Mouse (Mus musculus): ENCODE data around the gene Elmod3.

Elmod3 gene

GRCm38 (mm10) chr6:72615151-72615550 is 16.9 kb upstream of the Elmod3 start:
- no peak for DNase-seq (ENCODE audit: low spot score in 2 of 2)

DNA sequence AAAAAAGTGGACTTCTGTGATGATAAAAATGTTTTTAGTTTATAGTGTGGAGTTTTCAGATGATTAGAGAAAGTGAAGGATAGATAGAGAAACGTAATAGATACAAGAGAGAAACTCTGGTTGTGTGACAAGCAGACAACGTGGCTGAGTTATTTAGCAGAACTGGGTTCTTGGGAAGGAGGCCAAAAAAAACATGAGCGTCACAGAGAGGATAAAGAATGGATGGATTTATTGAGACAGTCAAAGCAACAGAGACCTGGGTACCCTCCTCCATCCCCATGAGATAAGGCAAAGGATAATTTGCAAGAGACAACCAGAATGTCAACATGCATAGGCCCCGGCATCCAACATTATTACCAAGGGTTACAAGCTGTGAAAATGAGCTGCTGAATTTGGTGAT is 12.0 kb upstream of the Elmod3 start:
- DNase-seq (ENCODE audit: low spot score in 2 of 2): no peak

DNA sequence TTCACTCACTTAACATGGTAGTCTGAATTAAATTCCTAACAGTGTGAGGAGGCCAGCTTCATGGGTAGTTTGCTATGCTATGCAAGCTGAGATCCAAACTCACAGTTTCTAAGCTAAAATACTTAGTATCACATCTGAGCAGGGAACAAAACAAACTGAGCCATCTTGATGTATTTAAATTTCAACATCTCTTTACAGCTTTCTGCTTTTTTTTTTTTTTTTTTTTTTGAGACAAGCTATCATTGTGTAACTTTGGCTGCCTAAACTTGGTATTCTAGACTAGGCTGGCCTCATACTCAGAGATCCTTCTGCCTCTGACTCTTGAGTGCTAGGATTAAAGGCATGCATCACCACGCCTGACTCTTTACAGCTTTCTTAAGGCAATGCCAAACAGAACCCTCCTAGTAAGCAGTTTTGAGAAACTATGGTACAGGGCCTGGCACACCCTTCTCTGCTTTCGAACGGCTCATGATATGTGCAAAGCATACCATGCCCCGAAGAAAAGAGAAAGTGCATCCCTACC is 10.5 kb upstream of the Elmod3 start:
- DNase-seq (ENCODE audit: low spot score in 2 of 2): no peak

DNA sequence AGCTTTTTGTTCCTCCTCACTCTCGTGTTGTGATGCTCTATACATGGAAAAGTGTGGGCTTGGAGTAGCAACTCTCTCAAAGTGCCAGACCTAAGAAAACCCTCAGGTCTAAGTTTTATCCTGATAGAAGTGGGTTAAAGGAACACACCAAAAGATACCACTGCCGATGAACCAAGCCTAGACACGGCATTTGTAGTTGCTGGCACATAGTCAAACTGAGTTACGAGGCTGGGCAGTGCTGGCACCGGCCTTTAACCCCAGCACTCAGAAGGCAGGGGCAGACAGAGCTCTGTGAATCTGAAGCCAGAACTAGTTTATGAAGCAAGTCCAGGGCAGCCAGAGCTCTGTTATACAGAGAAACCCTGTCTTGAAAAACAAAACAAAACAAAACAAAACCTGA is 9.5 kb upstream of the Elmod3 start:
- DNase-seq (ENCODE audit: low spot score in 2 of 2): no peak

- DNase-seq (ENCODE audit: low spot score in 2 of 2): no peak
Measured at GRCm38 (mm10) chr6:72607060-72607459, 8.8 kb upstream of the Elmod3 start.

- no peak for DNase-seq (ENCODE audit: low spot score in 2 of 2)
Measured at GRCm38 (mm10) chr6:72604066-72604465, 5.9 kb upstream of the Elmod3 start.

GRCm38 (mm10) chr6:72601732-72602131 is 3.5 kb upstream of the Elmod3 start:
- DNase-seq (ENCODE audit: low spot score in 2 of 2): peak; percentile 52 to 85

DNA sequence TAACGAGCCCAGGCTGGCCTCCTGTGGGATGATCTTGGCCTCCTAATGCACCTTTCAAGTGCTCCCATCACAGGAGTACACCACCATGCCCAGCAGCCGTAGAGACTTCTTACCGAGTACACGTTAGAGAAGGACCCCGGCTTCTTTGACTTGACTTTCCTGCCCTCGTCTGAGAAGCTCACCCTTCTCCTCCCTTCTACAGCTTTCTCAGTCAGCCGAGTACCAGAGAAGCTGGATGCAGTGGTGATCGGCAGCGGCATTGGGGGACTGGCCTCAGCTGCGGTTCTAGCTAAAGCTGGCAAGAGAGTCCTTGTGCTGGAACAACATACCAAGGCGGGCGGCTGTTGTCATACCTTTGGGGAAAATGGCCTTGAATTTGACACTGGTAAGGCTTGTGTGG is 2.6 kb upstream of the Elmod3 start:
- DNase-seq (ENCODE audit: low spot score in 2 of 2): no peak

DNA sequence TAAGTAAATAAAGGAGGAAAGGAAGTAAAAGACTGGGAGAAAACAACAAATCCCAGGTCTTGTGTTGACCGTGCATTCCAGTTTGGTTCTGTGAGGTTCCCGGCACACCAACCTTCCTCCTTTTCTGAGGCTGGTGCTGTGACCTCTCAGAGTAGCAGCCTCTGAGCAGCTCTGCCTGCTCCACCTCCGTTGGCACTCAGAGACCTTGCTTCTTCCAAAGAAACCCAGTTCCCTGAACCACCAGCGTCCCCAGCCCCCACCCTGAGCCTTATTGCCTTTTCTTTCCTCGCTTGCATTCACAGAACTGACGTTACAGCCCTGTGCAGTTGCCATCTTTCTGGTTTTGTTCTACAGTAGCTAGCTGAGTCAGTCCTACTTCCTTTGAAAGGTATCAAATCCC is 2.0 kb upstream of the Elmod3 start:
- DNase-seq (ENCODE audit: low spot score in 2 of 2): no peak

DNA sequence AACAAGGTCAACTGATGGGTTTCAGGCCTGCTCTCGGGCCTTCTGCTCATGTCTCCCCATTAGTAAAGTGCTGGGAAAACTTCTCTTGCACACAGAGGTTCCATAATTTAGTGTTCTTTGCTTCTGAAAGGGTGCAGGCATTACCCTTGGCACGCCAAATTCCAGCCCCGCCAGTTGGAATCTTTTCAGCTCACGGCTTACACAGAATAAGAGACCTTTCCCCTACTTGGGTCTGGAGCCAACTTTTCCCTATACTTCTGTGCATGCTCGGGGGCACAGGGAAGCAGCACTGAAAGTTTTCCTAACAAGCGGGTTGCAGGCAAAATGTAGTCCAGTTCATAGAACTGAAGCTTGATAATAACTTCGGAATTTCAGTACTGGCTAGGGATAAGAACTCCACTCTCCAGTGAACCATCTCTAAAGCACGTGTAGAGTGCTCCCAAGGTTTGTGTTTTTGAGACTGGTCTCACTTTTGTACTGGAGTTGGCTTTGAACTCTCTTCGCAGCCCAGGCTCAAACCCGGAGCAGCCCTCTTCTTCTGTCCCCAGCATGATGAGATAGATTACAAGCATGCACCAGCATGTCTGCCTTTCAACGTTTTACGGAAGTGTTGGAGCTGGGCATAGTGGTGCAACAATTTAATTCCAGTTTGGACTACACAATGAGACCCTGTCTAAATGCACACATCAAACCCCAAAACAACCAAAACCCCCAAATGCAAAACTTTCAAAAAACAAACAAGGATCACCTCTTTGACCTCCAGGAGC is 761 bp upstream of the Elmod3 start:
- peak in 1 of 2 experiments; percentile 37 for DNase-seq (ENCODE audit: low spot score in 2 of 2)

DNA sequence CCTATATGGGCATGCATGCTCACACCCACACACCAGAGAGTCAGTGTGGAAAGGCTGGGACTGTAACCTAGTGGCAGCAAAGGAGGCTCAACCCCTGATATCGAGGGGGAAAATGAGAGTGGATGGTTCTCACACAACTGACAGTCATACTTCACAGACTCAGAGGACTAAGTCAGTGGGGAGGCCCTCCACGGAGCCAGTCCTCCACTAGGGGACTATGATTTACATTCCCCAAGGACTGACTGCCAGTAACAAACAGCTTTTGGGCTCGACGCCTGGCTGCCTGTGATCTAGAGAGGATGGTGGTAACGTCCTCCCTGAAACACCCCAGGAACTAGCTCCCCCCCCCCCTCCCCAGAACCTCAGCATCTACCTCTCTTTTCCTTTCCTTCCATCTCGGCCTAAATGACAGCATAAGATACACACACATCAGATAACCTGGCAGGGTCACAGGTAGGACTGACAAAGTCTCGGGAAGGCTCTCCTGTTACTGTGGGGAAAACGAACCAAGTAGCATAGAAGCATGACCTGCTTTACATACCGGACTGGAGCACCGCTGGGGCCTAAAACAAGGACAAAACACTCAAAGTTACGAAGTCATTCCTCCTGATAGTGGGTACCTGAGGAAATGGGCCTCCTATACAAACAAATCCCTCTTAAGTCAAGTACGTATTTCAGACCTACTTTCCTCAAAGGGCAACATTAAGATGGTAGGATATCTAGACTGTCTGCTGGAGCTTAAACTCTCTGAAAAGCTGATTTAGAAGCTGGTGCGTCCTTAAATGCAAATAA is 934 bp downstream of the Elmod3 start:
- no peak for DNase-seq (ENCODE audit: low spot score in 2 of 2)

- no peak for DNase-seq (ENCODE audit: low spot score in 2 of 2)
Measured at GRCm38 (mm10) chr6:72593914-72594313, 4.3 kb downstream of the Elmod3 start.

DNA sequence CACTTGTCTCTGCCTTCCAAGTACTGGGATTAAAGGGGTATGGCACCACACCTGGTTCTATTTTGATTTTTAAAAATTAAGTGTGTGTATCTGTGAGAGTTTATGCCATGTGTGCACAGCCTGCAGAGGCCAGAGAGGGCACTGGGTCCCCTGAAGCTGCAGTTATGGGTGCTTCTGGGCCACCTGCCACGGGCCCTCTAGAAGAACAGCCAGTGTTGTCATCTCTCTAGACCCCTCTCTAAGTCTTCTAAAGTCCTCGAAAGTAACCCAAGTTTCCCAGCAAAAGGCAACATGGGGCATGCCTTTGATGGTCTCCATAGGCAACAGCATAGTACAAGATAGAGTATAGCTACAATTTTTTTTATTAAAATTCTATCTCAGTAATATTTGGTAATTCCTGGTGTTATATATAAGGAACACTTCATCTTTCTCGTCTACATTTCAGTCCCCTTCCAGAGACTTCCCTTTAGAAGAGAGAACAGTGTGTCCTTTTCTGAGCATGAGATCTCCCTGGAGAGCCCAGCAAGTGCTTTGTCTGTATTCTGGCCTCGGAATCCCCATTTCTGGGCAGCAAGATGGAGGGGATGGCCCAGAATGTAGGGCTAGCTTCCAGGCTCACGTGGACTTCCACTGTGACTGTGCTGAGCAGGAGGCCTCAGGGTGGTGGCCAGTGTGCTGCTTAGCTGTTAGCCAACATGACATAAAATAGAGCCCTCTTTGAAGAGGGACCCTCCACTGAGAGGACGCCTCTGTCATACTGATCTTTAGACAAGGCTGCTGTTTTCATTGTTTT is 5.0 kb downstream of the Elmod3 start:
- no peak for DNase-seq (ENCODE audit: low spot score in 2 of 2)

DNA sequence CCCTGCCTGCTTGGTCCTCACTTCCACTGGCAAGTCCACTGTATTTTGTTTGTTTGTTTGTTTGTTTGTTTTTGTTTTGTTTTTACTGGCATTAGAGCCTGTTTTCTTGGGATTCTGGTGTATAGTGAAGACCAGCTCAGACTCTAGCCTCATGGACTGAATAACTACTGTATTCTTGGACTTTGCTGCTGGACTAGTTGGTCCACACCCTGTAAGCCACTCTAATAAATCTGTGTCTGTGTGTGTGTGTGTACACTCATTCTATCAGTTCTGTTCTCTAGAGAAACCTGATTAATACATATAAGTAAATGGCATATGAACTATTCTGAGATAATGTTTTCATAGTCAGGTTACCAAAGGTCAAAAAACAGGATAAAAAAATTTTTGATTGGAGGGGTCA is 8.1 kb downstream of the Elmod3 start:
- no peak for DNase-seq (ENCODE audit: low spot score in 2 of 2)

DNA sequence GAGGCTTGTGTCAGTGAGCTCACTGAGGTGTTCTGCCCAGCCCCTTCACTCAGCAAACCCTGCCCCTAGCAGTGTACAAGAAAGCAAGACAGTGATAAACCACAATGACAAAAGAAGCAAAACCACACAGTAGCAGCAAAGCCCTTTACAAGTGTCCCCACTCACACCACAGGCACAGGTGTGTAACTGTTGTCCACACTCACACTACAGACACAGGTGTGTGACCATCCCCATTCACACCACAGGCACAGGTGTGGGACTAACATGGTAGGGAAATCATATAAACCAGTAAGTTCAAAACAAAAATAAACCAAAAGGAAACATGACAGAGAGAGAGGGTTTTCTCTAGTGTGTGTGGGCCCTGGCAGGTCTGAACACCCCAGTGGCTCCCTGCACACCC is 9.9 kb downstream of the Elmod3 start:
- DNase-seq (ENCODE audit: low spot score in 2 of 2): no peak

- no peak for DNase-seq (ENCODE audit: low spot score in 2 of 2)
Measured at GRCm38 (mm10) chr6:72586701-72587100, 11.5 kb downstream of the Elmod3 start.

GRCm38 (mm10) chr6:72584154-72584553 is 14.1 kb downstream of the Elmod3 start:
- DNase-seq (ENCODE audit: low spot score in 2 of 2): no peak

GRCm38 (mm10) chr6:72583211-72583839 is 14.9 kb downstream of the Elmod3 start:
- DNase-seq (ENCODE audit: low spot score in 2 of 2): no peak

GRCm38 (mm10) chr6:72581625-72582382 is 16.4 kb downstream of the Elmod3 start:
- DNase-seq (ENCODE audit: low spot score in 2 of 2): no peak

GRCm38 (mm10) chr6:72576041-72576440 is 22.2 kb downstream of the Elmod3 start:
- no peak for DNase-seq (ENCODE audit: low spot score in 2 of 2)

DNA sequence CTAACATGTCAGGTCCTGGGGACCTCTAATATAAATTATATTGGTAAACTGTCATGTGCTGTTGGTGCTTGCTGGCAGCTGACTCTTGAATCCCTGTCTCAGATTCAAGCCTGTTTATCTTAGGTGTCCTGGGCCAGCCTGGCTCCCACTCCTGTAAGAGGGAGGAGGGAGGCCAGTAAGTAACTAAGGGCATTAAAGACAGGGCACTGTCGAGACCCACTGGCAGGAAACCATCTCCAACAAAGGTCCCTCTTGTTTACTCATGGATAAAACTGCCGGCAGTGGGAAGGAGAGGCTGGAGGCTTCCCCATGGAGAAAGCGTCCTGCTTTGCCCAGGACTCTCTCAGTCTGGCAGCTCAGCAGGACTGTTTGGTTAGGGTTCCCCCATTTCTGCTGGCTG is 26.4 kb downstream of the Elmod3 start:
- DNase-seq (ENCODE audit: low spot score in 2 of 2): no peak
